Mouse (Mus musculus): Measurements from ENCODE around the gene Palm2.

- no peak for TF ChIP-seq CTCF (IDR thresholded peaks at IDR 0.05; ENCODE audit: control insufficient read depth, insufficient read depth, low read length)
- no peak for TF ChIP-seq POLR2A (IDR thresholded peaks at IDR 0.05; ENCODE audit: borderline replicate concordance, control insufficient read depth, low read depth, low read length)
Measured at GRCm38 (mm10) chr4:57656861-57657260, 222.8 kb downstream of the Palm2 start.
